Mouse (Mus musculus): ENCODE data around the gene Dync1i2. TPM values are rescaled to one million over a fixed set of nuclear protein-coding genes. Genes with fewer than 3 reads are reported as not detected.

The Dync1i2 gene
- polyA plus RNA-seq, 1 experiment, result 52.1 TPM

- H3ac ChIP-seq (ENCODE audit: control insufficient read depth, insufficient read length, low read depth), result no peak overlapping the region
- no peaks in the 10 kb centered on the region for H3K27me3 ChIP-seq (ENCODE audit: control insufficient read depth, insufficient read depth, insufficient read length)
- H3K79me2 ChIP-seq (ENCODE audit: control insufficient read depth, insufficient read depth), result no peaks in the 10 kb centered on the region
- TF ChIP-seq MAX (IDR thresholded peaks at IDR 0.05), result no peak
- no peak for TF ChIP-seq FOSL1 (IDR thresholded peaks at IDR 0.05; ENCODE audit: insufficient read depth, low read length, poor library complexity, severe bottlenecking)
- no peak for TF ChIP-seq USF1 (IDR thresholded peaks at IDR 0.05; ENCODE audit: low read depth)
- TF ChIP-seq CEBPB (IDR thresholded peaks at IDR 0.05; ENCODE audit: low read depth), result no peak
- TF ChIP-seq MYOG (IDR thresholded peaks at IDR 0.05; ENCODE audit: control insufficient read depth, extremely low read depth, insufficient read length), result no peak
- no peak for TF ChIP-seq MYOD1 (IDR thresholded peaks at IDR 0.05; ENCODE audit: control insufficient read depth, insufficient read length, low read depth)
- no peak for TF ChIP-seq CTCF (IDR thresholded peaks at IDR 0.05; ENCODE audit: control insufficient read depth, insufficient read depth, insufficient read length)
- no peak overlapping the region for H3K4me3 ChIP-seq (ENCODE audit: insufficient read depth, poor library complexity, severe bottlenecking)
- peaks cover 87% of the 10 kb centered on the region for H3K36me3 ChIP-seq (ENCODE audit: control insufficient read depth, insufficient read depth)
- H3K79me3 ChIP-seq (ENCODE audit: low read depth), result no peaks in the 10 kb centered on the region
These were observed 39.3 kb downstream of the Dync1i2 start for GRCm38 (mm10) chr2:71250841-71251240.

GRCm38 (mm10) chr2:71254836-71255235 is 43.3 kb downstream of the Dync1i2 start:
- H3K79me2 ChIP-seq (ENCODE audit: control insufficient read depth, insufficient read depth), result no peaks in the 10 kb centered on the region
- TF ChIP-seq MYOD1 (IDR thresholded peaks at IDR 0.05; ENCODE audit: control insufficient read depth, insufficient read length, low read depth) (no peak), MAX (IDR thresholded peaks at IDR 0.05) (no peak), CEBPB (IDR thresholded peaks at IDR 0.05; ENCODE audit: low read depth) (no peak), MYOG (IDR thresholded peaks at IDR 0.05; ENCODE audit: control insufficient read depth, extremely low read depth, insufficient read length) (no peak), USF1 (IDR thresholded peaks at IDR 0.05; ENCODE audit: low read depth) (no peak), FOSL1 (IDR thresholded peaks at IDR 0.05; ENCODE audit: insufficient read depth, low read length, poor library complexity, severe bottlenecking) (no peak), CTCF (IDR thresholded peaks at IDR 0.05; ENCODE audit: control insufficient read depth, insufficient read depth, insufficient read length) (no peak)
- H3K27me3 ChIP-seq (ENCODE audit: control insufficient read depth, insufficient read depth, insufficient read length), result no peaks in the 10 kb centered on the region
- H3K36me3 ChIP-seq (ENCODE audit: control insufficient read depth, insufficient read depth), result peaks cover 82% of the 10 kb centered on the region
- H3K79me3 ChIP-seq (ENCODE audit: low read depth), result no peaks in the 10 kb centered on the region
- H3K4me3 ChIP-seq (ENCODE audit: insufficient read depth, poor library complexity, severe bottlenecking), result no peak overlapping the region
- no peak overlapping the region for H3ac ChIP-seq (ENCODE audit: control insufficient read depth, insufficient read length, low read depth)

- Histone ChIP-seq H3ac (ENCODE audit: control insufficient read depth, insufficient read length, low read depth) (no peak overlapping the region), H3K79me2 (ENCODE audit: control insufficient read depth, insufficient read depth) (no peaks in the 10 kb centered on the region), H3K36me3 (ENCODE audit: control insufficient read depth, insufficient read depth) (peaks cover 84% of the 10 kb centered on the region), H3K27me3 (ENCODE audit: control insufficient read depth, insufficient read depth, insufficient read length) (no peaks in the 10 kb centered on the region), H3K4me3 (ENCODE audit: insufficient read depth, poor library complexity, severe bottlenecking) (no peak overlapping the region), H3K79me3 (ENCODE audit: low read depth) (no peaks in the 10 kb centered on the region)
- TF ChIP-seq CTCF (IDR thresholded peaks at IDR 0.05; ENCODE audit: control insufficient read depth, insufficient read depth, insufficient read length) (no peak), USF1 (IDR thresholded peaks at IDR 0.05; ENCODE audit: low read depth) (no peak), MYOD1 (IDR thresholded peaks at IDR 0.05; ENCODE audit: control insufficient read depth, insufficient read length, low read depth) (no peak), MAX (IDR thresholded peaks at IDR 0.05) (no peak), CEBPB (IDR thresholded peaks at IDR 0.05; ENCODE audit: low read depth) (no peak), MYOG (IDR thresholded peaks at IDR 0.05; ENCODE audit: control insufficient read depth, extremely low read depth, insufficient read length) (no peak), FOSL1 (IDR thresholded peaks at IDR 0.05; ENCODE audit: insufficient read depth, low read length, poor library complexity, severe bottlenecking) (no peak)
These were observed 45.1 kb downstream of the Dync1i2 start for GRCm38 (mm10) chr2:71256581-71256980.

- no peak for TF ChIP-seq MYOG (IDR thresholded peaks at IDR 0.05; ENCODE audit: control insufficient read depth, extremely low read depth, insufficient read length)
- no peak for TF ChIP-seq CEBPB (IDR thresholded peaks at IDR 0.05; ENCODE audit: low read depth)
- no peak for TF ChIP-seq USF1 (IDR thresholded peaks at IDR 0.05; ENCODE audit: low read depth)
- no peak for TF ChIP-seq MYOD1 (IDR thresholded peaks at IDR 0.05; ENCODE audit: control insufficient read depth, insufficient read length, low read depth)
- no peak for TF ChIP-seq FOSL1 (IDR thresholded peaks at IDR 0.05; ENCODE audit: insufficient read depth, low read length, poor library complexity, severe bottlenecking)
- TF ChIP-seq MAX (IDR thresholded peaks at IDR 0.05), result no peak
- no peak for TF ChIP-seq CTCF (IDR thresholded peaks at IDR 0.05; ENCODE audit: control insufficient read depth, insufficient read depth, insufficient read length)
- Histone ChIP-seq H3K79me3 (ENCODE audit: low read depth) (no peaks in the 10 kb centered on the region), H3K4me3 (ENCODE audit: insufficient read depth, poor library complexity, severe bottlenecking) (no peak overlapping the region), H3ac (ENCODE audit: control insufficient read depth, insufficient read length, low read depth) (no peak overlapping the region), H3K36me3 (ENCODE audit: control insufficient read depth, insufficient read depth) (peaks cover 67% of the 10 kb centered on the region), H3K27me3 (ENCODE audit: control insufficient read depth, insufficient read depth, insufficient read length) (no peaks in the 10 kb centered on the region), H3K79me2 (ENCODE audit: control insufficient read depth, insufficient read depth) (no peaks in the 10 kb centered on the region)
These were observed 53.1 kb downstream of the Dync1i2 start for GRCm38 (mm10) chr2:71264585-71264984.

GRCm38 (mm10) chr2:71268691-71269090 is 57.2 kb downstream of the Dync1i2 start:
- Histone ChIP-seq H3K36me3 (ENCODE audit: control insufficient read depth, insufficient read depth) (peaks cover 32% of the 10 kb centered on the region), H3K27me3 (ENCODE audit: control insufficient read depth, insufficient read depth, insufficient read length) (no peaks in the 10 kb centered on the region), H3K79me3 (ENCODE audit: low read depth) (no peaks in the 10 kb centered on the region), H3K4me3 (ENCODE audit: insufficient read depth, poor library complexity, severe bottlenecking) (no peak overlapping the region), H3K79me2 (ENCODE audit: control insufficient read depth, insufficient read depth) (no peaks in the 10 kb centered on the region), H3ac (ENCODE audit: control insufficient read depth, insufficient read length, low read depth) (no peak overlapping the region)
- TF ChIP-seq CEBPB (IDR thresholded peaks at IDR 0.05; ENCODE audit: low read depth), result no peak

GRCm38 (mm10) chr2:71269332-71269731 is 57.8 kb downstream of the Dync1i2 start:
- no peak overlapping the region for H3K4me3 ChIP-seq (ENCODE audit: insufficient read depth, poor library complexity, severe bottlenecking)
- TF ChIP-seq MYOG (IDR thresholded peaks at IDR 0.05; ENCODE audit: control insufficient read depth, extremely low read depth, insufficient read length), result no peak
- no peak for TF ChIP-seq USF1 (IDR thresholded peaks at IDR 0.05; ENCODE audit: low read depth)
- no peak for TF ChIP-seq CEBPB (IDR thresholded peaks at IDR 0.05; ENCODE audit: low read depth)
- no peak for TF ChIP-seq MAX (IDR thresholded peaks at IDR 0.05)
- no peak for TF ChIP-seq MYOD1 (IDR thresholded peaks at IDR 0.05; ENCODE audit: control insufficient read depth, insufficient read length, low read depth)
- TF ChIP-seq FOSL1 (IDR thresholded peaks at IDR 0.05; ENCODE audit: insufficient read depth, low read length, poor library complexity, severe bottlenecking), result no peak
- TF ChIP-seq CTCF (IDR thresholded peaks at IDR 0.05; ENCODE audit: control insufficient read depth, insufficient read depth, insufficient read length), result no peak
- no peaks in the 10 kb centered on the region for H3K27me3 ChIP-seq (ENCODE audit: control insufficient read depth, insufficient read depth, insufficient read length)
- peaks cover 27% of the 10 kb centered on the region for H3K36me3 ChIP-seq (ENCODE audit: control insufficient read depth, insufficient read depth)
- no peaks in the 10 kb centered on the region for H3K79me2 ChIP-seq (ENCODE audit: control insufficient read depth, insufficient read depth)
- H3ac ChIP-seq (ENCODE audit: control insufficient read depth, insufficient read length, low read depth), result no peak overlapping the region
- no peaks in the 10 kb centered on the region for H3K79me3 ChIP-seq (ENCODE audit: low read depth)
